Mouse (Mus musculus): Measurements from ENCODE around the gene Tubb4b.

Tubb4b gene

GRCm38 (mm10) chr2:25194006-25194405 is 30.5 kb downstream of the Tubb4b start:
- DNase-seq (ENCODE audit: extremely low read depth, low read depth), result no peak

GRCm38 (mm10) chr2:25193330-25193770 is 31.2 kb downstream of the Tubb4b start:
- peak; percentile 90 for DNase-seq (ENCODE audit: extremely low read depth, low read depth)

GRCm38 (mm10) chr2:25187841-25188240 is 36.7 kb downstream of the Tubb4b start:
- no peak for DNase-seq (ENCODE audit: extremely low read depth, low read depth)

GRCm38 (mm10) chr2:25186575-25186930 is 37.9 kb downstream of the Tubb4b start:
- DNase-seq (ENCODE audit: extremely low read depth, low read depth), result no peak

- no peak for DNase-seq (ENCODE audit: extremely low read depth, low read depth)
Observed at GRCm38 (mm10) chr2:25185625-25186574, 38.6 kb downstream of the Tubb4b start.

GRCm38 (mm10) chr2:25184496-25184895 is 40.0 kb downstream of the Tubb4b start:
- no peak for DNase-seq (ENCODE audit: extremely low read depth, low read depth)

- no peak for DNase-seq (ENCODE audit: extremely low read depth, low read depth)
Observed at GRCm38 (mm10) chr2:25183336-25183735, 41.2 kb downstream of the Tubb4b start.

- DNase-seq (ENCODE audit: extremely low read depth, low read depth), result peak; percentile 46
Observed at GRCm38 (mm10) chr2:25182664-25183063, 41.8 kb downstream of the Tubb4b start.

- DNase-seq (ENCODE audit: extremely low read depth, low read depth), result no peak
Observed at GRCm38 (mm10) chr2:25181891-25182397, 42.6 kb downstream of the Tubb4b start.

GRCm38 (mm10) chr2:25180973-25181890 is 43.3 kb downstream of the Tubb4b start:
- DNase-seq (ENCODE audit: extremely low read depth, low read depth), result no peak

GRCm38 (mm10) chr2:25180478-25180903 is 44.0 kb downstream of the Tubb4b start, which contains the start of gene Nrarp:
Gene Nrarp (plus strand): TSS chr2:25180758.
- DNase-seq (ENCODE audit: extremely low read depth, low read depth), result peak; percentile 81

GRCm38 (mm10) chr2:25179566-25180217 is 44.8 kb downstream of the Tubb4b start:
- DNase-seq (ENCODE audit: extremely low read depth, low read depth), result no peak

- no peak for DNase-seq (ENCODE audit: extremely low read depth, low read depth)
Observed at GRCm38 (mm10) chr2:25178285-25178972, 46.1 kb downstream of the Tubb4b start.

- DNase-seq (ENCODE audit: extremely low read depth, low read depth), result no peak
Observed at GRCm38 (mm10) chr2:25177685-25178084, 46.8 kb downstream of the Tubb4b start.

GRCm38 (mm10) chr2:25177076-25177475 is 47.4 kb downstream of the Tubb4b start:
- no peak for DNase-seq (ENCODE audit: extremely low read depth, low read depth)

GRCm38 (mm10) chr2:25176573-25176972 is 47.9 kb downstream of the Tubb4b start:
- no peak for DNase-seq (ENCODE audit: extremely low read depth, low read depth)

GRCm38 (mm10) chr2:25175690-25176078 is 48.8 kb downstream of the Tubb4b start:
- no peak for DNase-seq (ENCODE audit: extremely low read depth, low read depth)

- DNase-seq (ENCODE audit: extremely low read depth, low read depth), result no peak
Observed at GRCm38 (mm10) chr2:25174866-25175689, 49.4 kb downstream of the Tubb4b start.

GRCm38 (mm10) chr2:25173821-25174220 is 50.7 kb downstream of the Tubb4b start:
- no peak for DNase-seq (ENCODE audit: extremely low read depth, low read depth)

GRCm38 (mm10) chr2:25172629-25173028 is 51.9 kb downstream of the Tubb4b start:
- DNase-seq (ENCODE audit: extremely low read depth, low read depth), result no peak
